In genomic region chr11:120519738-120520137, GRCm38 (mm10) we compare ENCODE assay signal across 10 mouse cellular contexts. TPM values are rescaled to one million over a fixed set of nuclear protein-coding genes. Genes with fewer than 3 reads are reported as not detected.
DNase-seq lines count a peak whose midpoint lies in the region; ATAC-seq and TF ChIP-seq lines count a peak whose summit lies in the region.
"Had no signal": no experiment of that assay in that cellular context is flagged by ENCODE, and none has a peak within 500 bp of the region (broad histone marks: within the 10 kb centered on the region; RNA-seq: fewer than 3 reads in every experiment).

No protein-coding gene starts in this region.

- TF ChIP-seq POLR2A in lung, adult 2 months (IDR thresholded peaks at IDR 0.05; ENCODE audit: borderline replicate concordance, extremely low read depth, low read depth, low read length), result peak; percentile 49; the same call in 1 of the 2 replicates

- no peaks in the 10 kb centered on the region for H3K36me3 ChIP-seq in kidney, embryonic 14.5 days (ENCODE audit: control insufficient read depth, insufficient read depth, low read length)
- no peaks in the 10 kb centered on the region for H3K36me3 ChIP-seq in embryonic facial prominence, embryonic 12.5 days
- H3K36me3 ChIP-seq: hindbrain, embryonic 15.5 days had no signal

- H3K9ac ChIP-seq in kidney, embryonic 14.5 days (ENCODE audit: low read depth, low read length), result no peak overlapping the region; the same call in 1 of the 2 replicates
- peak overlapping the region; percentile 32; the same call in 1 of the 2 replicates for H3K9ac ChIP-seq in embryonic facial prominence, embryonic 12.5 days
- H3K9ac ChIP-seq: hindbrain, embryonic 15.5 days had no signal

- intact Hi-C loops in heart, postnatal 25 days (cut with DNase I), result loop anchor here (10.0 kb wide), 1 partner anchor 195 kb away; the partner anchor contains the start of genes Cenpx and Lrrc45

- 34% methylated on average over 9 of the region's 9 CpGs for WGBS in kidney, embryonic 14.5 days
- WGBS in embryonic facial prominence, embryonic 12.5 days, result 35% methylated on average over 9 of the region's 9 CpGs
- WGBS in lung, adult 2 months, result 24% methylated on average over 9 of the region's 9 CpGs

- DNase-seq in kidney, adult 9 months, result no peak
- peak; percentile 72 for DNase-seq in heart, postnatal 25 days (ENCODE audit: low spot score)
- peak; percentile 43 for DNase-seq in lung, adult 2 months
- DNase-seq in cerebellum, adult 9-10 months, result no peak
- no peak for DNase-seq in cerebellum, adult 9-11 months
- DNase-seq in urinary bladder, postnatal 4 days (ENCODE audit: low spot score in 2 of 2), result no peak

- peak; percentile 15; the same call in 1 of the 2 replicates for ATAC-seq in kidney, embryonic 14.5 days (ENCODE audit: low FRiP score, low TSS enrichment)
- no peak; the same call in 1 of the 2 replicates for ATAC-seq in embryonic facial prominence, embryonic 12.5 days (ENCODE audit: insufficient number of reproducible peaks, insufficient read depth, low FRiP score, low TSS enrichment)

- no peaks in the 10 kb centered on the region for H3K27me3 ChIP-seq in kidney, embryonic 14.5 days (ENCODE audit: control insufficient read depth, insufficient read depth, low read length)
- H3K27me3 ChIP-seq in embryonic facial prominence, embryonic 12.5 days, result no peaks in the 10 kb centered on the region
- H3K27me3 ChIP-seq: hindbrain, embryonic 15.5 days had no signal

- no peaks in the 10 kb centered on the region for H3K4me1 ChIP-seq in kidney, embryonic 14.5 days (ENCODE audit: control insufficient read depth, insufficient read depth, low read length)
- H3K4me1 ChIP-seq in embryonic facial prominence, embryonic 12.5 days, result no peaks in the 10 kb centered on the region
- H3K4me1 ChIP-seq in lung, adult 2 months (ENCODE audit: control insufficient read depth, insufficient read depth, low read length), result peaks cover 4% of the 10 kb centered on the region
- H3K4me1 ChIP-seq: hindbrain, embryonic 15.5 days had no signal

- no peaks in the 10 kb centered on the region for H3K9me3 ChIP-seq in kidney, embryonic 14.5 days (ENCODE audit: control insufficient read depth, low read length)
- H3K9me3 ChIP-seq in embryonic facial prominence, embryonic 12.5 days, result no peaks in the 10 kb centered on the region
- H3K9me3 ChIP-seq: hindbrain, embryonic 15.5 days had no signal

- H3K4me3 ChIP-seq in kidney, embryonic 14.5 days (ENCODE audit: low read length), result no peak overlapping the region
- no peak overlapping the region for H3K4me3 ChIP-seq in embryonic facial prominence, embryonic 12.5 days
- peak overlapping the region; percentile 1 for H3K4me3 ChIP-seq in lung, adult 2 months (replicated peaks; ENCODE audit: extremely low read depth, low read depth, low read length)
- H3K4me3 ChIP-seq: hindbrain, embryonic 15.5 days had no signal

- TF ChIP-seq CTCF in lung, adult 2 months (IDR thresholded peaks at IDR 0.05; ENCODE audit: insufficient read depth, low read length), result no peak

- H3K27ac ChIP-seq in kidney, embryonic 14.5 days (ENCODE audit: low read depth, low read length), result no peak overlapping the region
- no peak overlapping the region for H3K27ac ChIP-seq in embryonic facial prominence, embryonic 12.5 days
- H3K27ac ChIP-seq: hindbrain, embryonic 15.5 days had no signal

- H3K4me2 ChIP-seq in kidney, embryonic 14.5 days (replicated peaks; ENCODE audit: low read depth, low read length), result no peak overlapping the region; the same call in 1 of the 2 replicates
- H3K4me2 ChIP-seq in embryonic facial prominence, embryonic 12.5 days (replicated peaks), result no peak overlapping the region; the same call in 1 of the 2 replicates
- H3K4me2 ChIP-seq: hindbrain, embryonic 15.5 days had no signal

RNA-seq across cellular contexts. Expression of gene Gcgr, which starts 10.8 kb away (rescaled TPM):
- polyA plus RNA-seq in kidney, embryonic 14.5 days (2014; fragmentation: Nextera tagmentation; extraction: Ambion mirVana), result 2.0 and 2.4 TPM in 2 replicates
- polyA plus RNA-seq in embryonic facial prominence, embryonic 12.5 days (2016; fragmentation: Nextera tagmentation; extraction: Ambion mirVana), result 1.7 and 2.1 TPM in 2 replicates
- 1 to 10 TPM; 1.3 to 1.5 TPM for total RNA-seq in heart, postnatal 25 days (2021)
- 0.86 and 1.0 TPM in 2 replicates for polyA plus RNA-seq in lung, adult 2 months (2012; rRNA removed)
- total RNA-seq: MEL had no signal

RNA-seq across cellular contexts. Expression of gene Slc25a10, which starts 28.1 kb away (rescaled TPM):
- polyA plus RNA-seq in kidney, embryonic 14.5 days (2014; fragmentation: Nextera tagmentation; extraction: Ambion mirVana), result 65.3 and 79.1 TPM in 2 replicates
- polyA plus RNA-seq in embryonic facial prominence, embryonic 12.5 days (2016; fragmentation: Nextera tagmentation; extraction: Ambion mirVana), result 52.6 and 57.4 TPM in 2 replicates
- total RNA-seq in heart, postnatal 25 days (2021), result 10 to 100 TPM; 13.1 to 14.8 TPM
- 157 and 174 TPM in 2 replicates for polyA plus RNA-seq in lung, adult 2 months (2012; rRNA removed)

RNA-seq across cellular contexts. Expression of gene Mcrip1, which starts 29.8 kb away (rescaled TPM):
- 236 and 265 TPM in 2 replicates for polyA plus RNA-seq in kidney, embryonic 14.5 days (2014; fragmentation: Nextera tagmentation; extraction: Ambion mirVana)
- 234 and 242 TPM in 2 replicates for polyA plus RNA-seq in embryonic facial prominence, embryonic 12.5 days (2016; fragmentation: Nextera tagmentation; extraction: Ambion mirVana)
- 10 to 100 TPM; 44.1 to 46.9 TPM for total RNA-seq in heart, postnatal 25 days (2021)
- polyA plus RNA-seq in lung, adult 2 months (2012; rRNA removed), result 133 and 168 TPM in 2 replicates

RNA-seq across cellular contexts. Expression of gene Ppp1r27, which starts 31.2 kb away (rescaled TPM):
- polyA plus RNA-seq in kidney, embryonic 14.5 days (2014; fragmentation: Nextera tagmentation; extraction: Ambion mirVana), result 0.58 and 0.89 TPM in 2 replicates
- polyA plus RNA-seq in embryonic facial prominence, embryonic 12.5 days (2016; fragmentation: Nextera tagmentation; extraction: Ambion mirVana), result 0.36 TPM in 1 of 2 replicates, not detected in the other
- not detected for total RNA-seq in heart, postnatal 25 days (2021)
- 3.3 TPM in 1 of 2 replicates, not detected in the other for polyA plus RNA-seq in lung, adult 2 months (2012; rRNA removed)
- total RNA-seq: MEL had no signal
- polyA plus RNA-seq: hindbrain, embryonic 15.5 days had no signal

RNA-seq across cellular contexts. Expression of gene Mrpl12, which starts 35.3 kb away (rescaled TPM):
- polyA plus RNA-seq in kidney, embryonic 14.5 days (2014; fragmentation: Nextera tagmentation; extraction: Ambion mirVana), result 176 and 218 TPM in 2 replicates
- 126 and 128 TPM in 2 replicates for polyA plus RNA-seq in embryonic facial prominence, embryonic 12.5 days (2016; fragmentation: Nextera tagmentation; extraction: Ambion mirVana)
- 100 to 1,000 TPM; 253 to 263 TPM for total RNA-seq in heart, postnatal 25 days (2021)
- polyA plus RNA-seq in lung, adult 2 months (2012; rRNA removed), result 48.0 and 51.4 TPM in 2 replicates

Comparison
In these comparisons a context has a peak if more than half of its experiments do, and no peak if none do; other contexts are left out.
1. DNase-seq: peak in heart, postnatal 25 days (single experiment) and lung, adult 2 months (single experiment); none in kidney, adult 9 months (single experiment), cerebellum, adult 9-10 months (single experiment), cerebellum, adult 9-11 months (single experiment) and urinary bladder, postnatal 4 days (0 of 2).